Mouse (Mus musculus): ENCODE measurements around the gene Enpp5. TPM values are rescaled to one million over a fixed set of nuclear protein-coding genes. Genes with fewer than 3 reads are reported as not detected.
A peak's percentile ranks its signal among the peaks of the same experiment; 100 is the strongest.

Enpp5 gene
- polyA plus RNA-seq, 1 experiment from 2014 or later: 10.7 TPM

DNA sequence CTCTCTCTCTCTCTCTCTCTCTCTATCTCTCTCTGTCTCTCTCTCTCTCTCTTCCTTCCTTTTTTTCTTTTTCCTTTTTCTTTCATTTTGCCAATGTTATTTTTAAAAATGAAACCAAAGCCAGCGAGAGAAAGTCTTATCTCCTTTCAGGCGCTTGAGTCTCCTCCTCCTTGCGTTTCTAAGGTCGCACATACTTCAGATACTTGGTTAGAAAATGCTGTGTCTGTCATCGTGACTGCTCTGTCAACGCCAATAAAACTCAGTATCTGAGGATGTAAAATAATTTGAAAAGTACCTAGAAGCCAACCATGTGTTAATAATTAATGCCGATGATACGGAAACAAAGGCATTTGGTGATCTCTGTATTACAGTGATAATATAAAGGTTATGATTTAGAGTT, 57.4 kb downstream of the Enpp5 start:
- Histone ChIP-seq H3K36me3 (ENCODE audit: control insufficient read depth, insufficient read depth) (no peaks in the 10 kb centered on the region), H3K9me3 (replicated peaks; ENCODE audit: control insufficient read depth, low read length) (no peaks in the 10 kb centered on the region), H3K9ac (ENCODE audit: low read depth, low read length) (no peak overlapping the region), H3K4me2 (ENCODE audit: low read depth, low read length) (peak overlapping the region; percentile 25), H3K4me3 (ENCODE audit: low read depth, low read length) (peak overlapping the region; percentile 25; the same call in 1 of the 2 replicates), H3K27me3 (ENCODE audit: control insufficient read depth, insufficient read depth, low read depth, low read length) (no peaks in the 10 kb centered on the region; the same call in 1 of the 2 replicates), H3K4me1 (ENCODE audit: control insufficient read depth, low read depth, low read length) (no peaks in the 10 kb centered on the region; the same call in 1 of the 2 replicates), H3K27ac (ENCODE audit: low read length) (no peak overlapping the region)
- WGBS (ENCODE audit: insufficient replicate concordance): 29% methylated on average over 8 of the region's 8 CpGs
- ATAC-seq (ENCODE audit: low read depth): no peak

Other genes with a start within 250 kb of the Enpp5 start
- 4.1 and 4.3 TPM in 2 replicates for gene Enpp4, start 27.0 kb downstream of the Enpp5 start, polyA plus RNA-seq (2015; fragmentation: Nextera tagmentation; extraction: Ambion mirVana)
- 0.39 and 0.66 TPM in 2 replicates for gene Clic5, start 109.8 kb downstream of the Enpp5 start, polyA plus RNA-seq (2015; fragmentation: Nextera tagmentation; extraction: Ambion mirVana)

Data from liver, embryonic 16.5 days (tissue).